Mouse (Mus musculus): ENCODE measurements around the gene Saa3. TPM values are rescaled to one million over a fixed set of nuclear protein-coding genes. Genes with fewer than 3 reads are reported as not detected.
A peak's percentile ranks its signal among the peaks of the same experiment; 100 is the strongest.
"Not testable (repeated sequence)": the region's sequence is repeated elsewhere in the genome, so short reads cannot be mapped to it uniquely, and the experiment has no call there.

The Saa3 gene
- total RNA-seq, 2 experiments from 2014 or later, result not detected

GRCm38 (mm10) chr7:46710390-46710844 lies 5.1 kb downstream of the Saa3 start, which contains the start of gene Saal1:
Gene Saal1, minus strand, starts transcription at chr7:46710680.
- peak; percentile 93 for DNase-seq

- DNase-seq, result no peak
These were observed 14.9 kb downstream of the Saa3 start for GRCm38 (mm10) chr7:46700521-46701025.

- no peak for DNase-seq
These were observed 18.7 kb downstream of the Saa3 start for GRCm38 (mm10) chr7:46696754-46697153.

GRCm38 (mm10) chr7:46686827-46687226 lies 28.7 kb downstream of the Saa3 start:
- no peak for DNase-seq

- DNase-seq, result no peak
These were observed 34.8 kb downstream of the Saa3 start for GRCm38 (mm10) chr7:46680732-46681131.

GRCm38 (mm10) chr7:46679044-46679443 lies 36.5 kb downstream of the Saa3 start:
- not testable (repeated sequence) for DNase-seq

- no peak for DNase-seq
These were observed 37.1 kb downstream of the Saa3 start for GRCm38 (mm10) chr7:46678417-46678816.

- DNase-seq, result no peak
These were observed 38.6 kb downstream of the Saa3 start for GRCm38 (mm10) chr7:46676808-46677360.

- no peak for DNase-seq
These were observed 39.6 kb downstream of the Saa3 start for GRCm38 (mm10) chr7:46675886-46676285.

GRCm38 (mm10) chr7:46675061-46675460 lies 40.4 kb downstream of the Saa3 start:
- DNase-seq, result no peak

- DNase-seq, result no peak
These were observed 43.3 kb downstream of the Saa3 start, which contains the start of gene Tph1 for GRCm38 (mm10) chr7:46672160-46672672. Gene Tph1, minus strand, starts transcription at chr7:46672537.

GRCm38 (mm10) chr7:46667256-46667655 lies 48.2 kb downstream of the Saa3 start:
- DNase-seq, result peak; percentile 14

- peak; percentile 41 for DNase-seq
These were observed 50.3 kb downstream of the Saa3 start for GRCm38 (mm10) chr7:46665236-46665635.

Other genes with a start within 250 kb of the Saa3 start
- gene Sergef, start 75.9 kb downstream of the Saa3 start, total RNA-seq (2021), result 1 to 10 TPM; 5.8 to 6.7 TPM
- gene Tph1, start 43.2 kb downstream of the Saa3 start, total RNA-seq (2021), result 1 to 10 TPM in 1 of 2 experiments, under 1 TPM in 1; 0.47 to 1.0 TPM
- 1 to 10 TPM; 4.9 to 7.0 TPM for gene Saal1, start 5.0 kb downstream of the Saa3 start, total RNA-seq (2021)
- not detected for gene Saa4, start 16.9 kb upstream of the Saa3 start, total RNA-seq (2021)
- gene Saa1, start 27.3 kb upstream of the Saa3 start, total RNA-seq (2021), result under 1 TPM in 1 of 2 experiments, not detected in 1; 0.70 TPM
- gene Saa2, start 36.1 kb upstream of the Saa3 start, total RNA-seq (2021), result not detected
- 10 to 100 TPM; 12.1 to 16.0 TPM for gene Hps5, start 80.4 kb upstream of the Saa3 start, total RNA-seq (2021)
- 10 to 100 TPM; 18.3 to 23.4 TPM for gene Gtf2h1, start 80.4 kb upstream of the Saa3 start, total RNA-seq (2021)
- 1,000 to 10,000 TPM; 1,967 to 2,342 TPM for gene Ldha, start 125.8 kb upstream of the Saa3 start, total RNA-seq (2021)
- gene Ldhc, start 145.5 kb upstream of the Saa3 start, total RNA-seq (2021), result not detected
- 10 to 100 TPM; 50.2 to 57.1 TPM for gene Tsg101, start 204.3 kb upstream of the Saa3 start, total RNA-seq (2021)
- gene Uevld, start 242.8 kb upstream of the Saa3 start, total RNA-seq (2021), result 10 to 100 TPM; 11.5 to 14.9 TPM

All from gastrocnemius, postnatal 10 days (tissue).